Mouse (Mus musculus) midbrain, postnatal 0 days (tissue): ENCODE measurements around the gene Aloxe3. TPM values are rescaled to one million over a fixed set of nuclear protein-coding genes. Genes with fewer than 3 reads are reported as not detected.
A peak's percentile ranks its signal among the peaks of the same experiment; 100 is the strongest.

Experiments
- ATAC-seq: fragments of 200-750 bp; cut with Nextera tagmentation; 2 replicates; pipeline ENCODE4 v1.8.0; 2017; ENCODE audit warnings: moderate number of reproducible peaks, mild to moderate bottlenecking, moderate TSS enrichment, moderate library complexity; ENCODE audit not compliant: low FRiP score
- DNase-seq: peaks from one replicate; pipeline ENCODE4 v3.0.0-alpha.2; 2015; ENCODE audit warnings: low spot score
- H3K27ac ChIP-seq: fragments of 300-500 bp; sonication (generic); 2 replicates; pipeline ENCODE4 v1.5.1; 2014; ENCODE audit warnings: low read depth, mild to moderate bottlenecking, low read length, mixed read lengths
- H3K27me3 ChIP-seq: fragments of 300-500 bp; sonication (generic); 2 replicates; pipeline ENCODE4 v1.6.1; 2014; ENCODE audit warnings: low read length, control low read depth, mixed read lengths; ENCODE audit not compliant: insufficient read depth
- H3K36me3 ChIP-seq: fragments of 300-500 bp; sonication (generic); 2 replicates; pipeline ENCODE4 v1.6.1; 2014; ENCODE audit warnings: low read length, control low read depth, mixed read lengths; ENCODE audit not compliant: insufficient read depth
- H3K4me1 ChIP-seq: fragments of 300-500 bp; sonication (generic); 2 replicates; pipeline ENCODE4 v1.6.1; 2014; ENCODE audit warnings: mild to moderate bottlenecking, control low read depth, antibody characterized with exemption, low read length, mixed read lengths; ENCODE audit not compliant: insufficient read depth
- H3K4me2 ChIP-seq: fragments of 300-500 bp; sonication (generic); 2 replicates; pipeline ENCODE4 v1.6.1; 2014; ENCODE audit warnings: low read depth, mild to moderate bottlenecking, low read length, mixed read lengths; ENCODE audit not compliant: poor library complexity, severe bottlenecking
- H3K4me3 ChIP-seq: fragments of 300-500 bp; sonication (generic); 2 replicates; pipeline ENCODE4 v1.5.1; 2014; ENCODE audit warnings: low read depth, mild to moderate bottlenecking, low read length, moderate library complexity
- H3K9ac ChIP-seq: fragments of 300-500 bp; sonication (generic); replicated peaks from 2 replicates; pipeline ENCODE4 v1.6.1; 2014; ENCODE audit warnings: mild to moderate bottlenecking, low read length, moderate library complexity, mixed read lengths; ENCODE audit not compliant: poor library complexity, severe bottlenecking
- H3K9me3 ChIP-seq: fragments of 300-500 bp; sonication (generic); 2 replicates; pipeline ENCODE4 v1.6.1; 2016; ENCODE audit warnings: low read length, control low read depth
- CTCF ChIP-seq: IDR thresholded peaks from 2 replicates; pipeline ENCODE4 v1.5.1; 2016; ENCODE audit warnings: antibody characterized with exemption, mild to moderate bottlenecking
- WGBS: fragments of 180-500 bp; shearing (Covaris S2); extraction: QIAGEN DNeasy Blood & Tissue Kit; methylation state at CpG from one replicate; pipeline ENCODE4 v1.1.7; 2014; 5-methylcytosine and 5-hydroxymethylcytosine counted together
- polyA plus RNA-seq: library from polyadenylated mRNA; unstranded; fragments of >200 nt; fragmentation: Nextera tagmentation; extraction: Ambion mirVana; gene quantifications from 2 replicates; pipeline ENCODE4 v1.2.1, GENCODE M21; 2015
- total RNA-seq: library from RNA; depleted of rRNA; stranded (reverse); fragments of >200 nt; gene quantifications from 2 replicates; pipeline ENCODE4 v1.2.3, GENCODE M21; 2014

Gene Aloxe3
- total and polyA plus RNA-seq, 2 experiments from 2014 or later = 16.3 to 17.8 TPM

DNA sequence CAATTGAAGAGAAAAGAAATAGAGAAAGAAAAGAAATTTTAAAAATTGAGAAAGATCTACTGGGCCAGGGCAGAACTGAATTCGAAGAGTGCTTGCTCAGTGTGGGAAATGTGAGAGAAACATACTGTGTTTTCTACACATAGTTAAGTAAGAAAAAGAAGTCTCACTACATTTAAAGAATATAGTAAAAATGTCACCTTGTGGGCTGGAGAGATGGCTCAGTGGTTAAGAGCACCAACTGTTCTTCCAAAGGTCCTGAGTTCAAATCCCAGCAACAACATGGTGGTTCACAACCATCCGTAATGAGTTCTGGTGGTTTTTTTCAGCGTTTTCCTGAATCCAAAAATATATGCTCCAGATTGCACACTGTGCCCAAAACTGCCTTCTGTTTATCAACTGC is 52.8 kb downstream of the Aloxe3 start:
- H3K4me1 ChIP-seq = no peaks in the 10 kb centered on the region
- WGBS = 82% methylated on average over 3 of the region's 3 CpGs
- no peak overlapping the region for H3K9ac ChIP-seq
- no peaks in the 10 kb centered on the region for H3K9me3 ChIP-seq
- no peaks in the 10 kb centered on the region for H3K27me3 ChIP-seq
- DNase-seq = no peak
- no peak for ATAC-seq
- no peak overlapping the region for H3K4me3 ChIP-seq
- H3K27ac ChIP-seq = no peak overlapping the region
- TF ChIP-seq CTCF = no peak
- H3K36me3 ChIP-seq = no peaks in the 10 kb centered on the region
- no peak overlapping the region for H3K4me2 ChIP-seq

DNA sequence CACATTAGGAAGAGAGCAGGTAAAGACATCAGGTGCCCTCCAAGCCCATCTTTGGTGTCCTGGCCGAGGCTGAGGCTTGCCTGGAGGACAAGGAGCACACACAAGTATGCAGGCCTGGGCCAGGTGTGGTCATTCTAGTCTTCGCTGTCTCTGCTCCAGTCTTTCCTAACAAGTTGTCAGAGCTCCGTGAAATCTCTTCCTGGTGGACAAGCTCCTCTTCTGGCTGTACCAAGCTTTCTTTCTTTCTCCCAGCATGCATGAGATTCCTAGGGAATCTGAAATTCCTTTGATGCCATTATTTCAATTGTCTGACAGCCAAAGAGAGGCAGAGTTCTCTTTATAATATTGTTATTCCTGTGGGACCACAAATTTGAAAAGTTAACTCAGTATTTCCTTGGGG is 53.8 kb downstream of the Aloxe3 start:
- no peak overlapping the region for H3K27ac ChIP-seq
- no peak for ATAC-seq
- H3K4me3 ChIP-seq = no peak overlapping the region
- H3K4me2 ChIP-seq = no peak overlapping the region
- H3K9me3 ChIP-seq = no peaks in the 10 kb centered on the region
- no peaks in the 10 kb centered on the region for H3K27me3 ChIP-seq
- WGBS = 49% methylated on average over 3 of the region's 3 CpGs
- no peaks in the 10 kb centered on the region for H3K36me3 ChIP-seq
- TF ChIP-seq CTCF = no peak
- H3K4me1 ChIP-seq = no peaks in the 10 kb centered on the region
- no peak for DNase-seq
- no peak overlapping the region for H3K9ac ChIP-seq

DNA sequence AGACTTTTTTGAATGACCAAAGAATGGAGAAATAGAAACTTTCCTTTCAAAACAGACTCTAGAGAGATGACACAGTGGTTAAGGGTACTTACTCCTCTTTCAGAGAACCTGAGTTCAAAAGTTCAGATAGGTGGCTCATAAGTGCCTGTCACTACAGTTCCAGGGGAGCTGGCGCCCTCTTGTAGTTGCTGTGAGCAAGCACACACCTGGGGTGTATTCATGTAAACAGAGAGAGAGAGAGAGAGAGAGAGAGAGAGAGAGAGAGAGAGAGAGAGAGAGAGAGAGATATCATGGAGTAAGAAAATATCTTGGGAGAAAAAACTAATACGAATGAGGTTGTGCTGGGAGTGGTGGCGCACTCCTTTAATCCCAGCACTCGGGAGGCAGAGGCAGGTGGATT is 54.4 kb downstream of the Aloxe3 start:
- no peak overlapping the region for H3K4me2 ChIP-seq
- no peaks in the 10 kb centered on the region for H3K36me3 ChIP-seq
- ATAC-seq (no peak), DNase-seq (no peak)
- H3K27me3 ChIP-seq = no peaks in the 10 kb centered on the region
- no peaks in the 10 kb centered on the region for H3K4me1 ChIP-seq
- no peaks in the 10 kb centered on the region for H3K9me3 ChIP-seq
- no peak overlapping the region for H3K4me3 ChIP-seq
- WGBS = 87% methylated on average over 4 of the region's 4 CpGs
- no peak overlapping the region for H3K27ac ChIP-seq
- TF ChIP-seq CTCF = no peak
- no peak overlapping the region for H3K9ac ChIP-seq

DNA sequence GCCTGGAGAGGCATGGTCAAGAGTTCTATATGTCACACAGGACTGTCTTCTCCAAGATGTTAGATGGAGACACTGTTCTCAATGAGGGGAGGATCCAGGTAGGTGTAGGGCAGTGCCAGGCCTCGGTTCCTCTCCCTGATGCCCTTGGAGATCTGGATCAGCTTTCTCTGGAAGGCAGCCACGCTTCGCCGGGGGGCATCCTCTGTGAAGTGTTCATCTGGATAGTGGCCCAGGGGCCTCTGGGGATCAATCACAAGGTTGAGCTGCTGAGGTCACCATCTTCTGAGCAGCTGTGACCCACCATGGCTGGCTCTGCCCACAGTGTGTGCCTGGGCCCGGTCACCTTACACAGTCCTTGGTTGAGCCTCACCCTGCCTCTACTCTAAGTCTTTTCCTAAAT is 59.3 kb downstream of the Aloxe3 start:
- 84% methylated on average over 5 of the region's 5 CpGs for WGBS
- no peak for ATAC-seq
- DNase-seq = no peak
- Histone ChIP-seq H3K4me2 (no peak overlapping the region), H3K4me3 (no peak overlapping the region), H3K9me3 (no peaks in the 10 kb centered on the region), H3K4me1 (no peaks in the 10 kb centered on the region), H3K27me3 (no peaks in the 10 kb centered on the region), H3K36me3 (no peaks in the 10 kb centered on the region), H3K9ac (no peak overlapping the region), H3K27ac (no peak overlapping the region)
- TF ChIP-seq CTCF = no peak

DNA sequence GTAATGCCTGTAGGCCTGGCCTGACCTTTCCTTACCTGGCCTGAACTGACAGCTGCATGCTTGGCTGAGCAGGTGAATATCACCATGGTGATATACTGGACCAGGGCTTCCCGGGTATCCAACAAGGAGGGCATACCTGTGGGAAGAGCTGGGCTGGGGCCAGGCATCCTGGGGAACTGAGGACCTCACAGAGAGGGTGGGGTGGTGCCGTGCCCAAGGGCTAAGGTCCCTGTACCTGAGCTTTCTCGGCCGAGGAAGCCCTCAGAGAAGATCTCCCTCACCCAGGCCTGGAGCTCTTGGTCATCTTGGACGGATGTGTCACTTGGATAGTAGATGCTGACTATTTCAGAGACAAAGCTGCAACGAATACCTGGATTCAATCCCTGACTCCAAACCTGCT is 60.2 kb downstream of the Aloxe3 start:
- ATAC-seq (no peak), DNase-seq (no peak)
- no peak overlapping the region for H3K9ac ChIP-seq
- H3K36me3 ChIP-seq = no peaks in the 10 kb centered on the region
- no peak overlapping the region for H3K27ac ChIP-seq
- no peak overlapping the region for H3K4me2 ChIP-seq
- no peak for TF ChIP-seq CTCF
- H3K4me3 ChIP-seq = no peak overlapping the region
- H3K27me3 ChIP-seq = no peaks in the 10 kb centered on the region
- no peaks in the 10 kb centered on the region for H3K4me1 ChIP-seq
- 84% methylated on average over 6 of the region's 6 CpGs for WGBS
- H3K9me3 ChIP-seq = no peaks in the 10 kb centered on the region

DNA sequence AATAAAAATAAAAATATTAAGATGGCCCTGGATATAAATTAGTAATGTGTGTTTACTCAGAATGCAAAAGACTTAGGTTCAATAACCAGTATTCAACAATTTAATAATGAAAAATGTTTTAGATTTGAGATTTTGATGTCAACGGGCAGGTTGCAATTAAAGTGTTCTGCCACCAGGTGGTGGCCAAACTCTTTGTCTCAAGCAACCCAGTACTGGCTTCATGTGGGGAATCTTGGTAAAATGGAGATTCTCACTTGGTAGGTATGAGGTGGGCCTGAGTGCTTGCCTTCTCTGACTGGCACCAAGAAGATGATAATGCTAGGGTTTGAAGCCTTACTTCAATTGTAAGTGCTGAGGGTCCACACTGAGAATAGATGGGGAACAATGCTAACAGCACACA is 67.1 kb downstream of the Aloxe3 start:
- Histone ChIP-seq H3K9me3 (no peaks in the 10 kb centered on the region), H3K27me3 (peaks cover 10% of the 10 kb centered on the region; the same call in 1 of the 2 replicates), H3K4me3 (no peak overlapping the region), H3K9ac (no peak overlapping the region), H3K4me2 (no peak overlapping the region), H3K4me1 (peaks cover 5% of the 10 kb centered on the region; the same call in 1 of the 2 replicates), H3K36me3 (no peaks in the 10 kb centered on the region), H3K27ac (no peak overlapping the region)
- WGBS = 4% methylated on average over 1 of the region's 1 CpGs
- ATAC-seq (no peak), DNase-seq (peak; percentile 77)
- TF ChIP-seq CTCF = peak; percentile 94
